Mouse (Mus musculus) liver, embryonic 13.5 days (tissue): Measurements from ENCODE around the gene Cggbp1. TPM values are rescaled to one million over a fixed set of nuclear protein-coding genes. Genes with fewer than 3 reads are reported as not detected.

ENCODE experiments used
- ATAC-seq: fragments of 200-750 bp; cut with Nextera tagmentation; 2 replicates; pipeline ENCODE4 v1.8.0; 2017; ENCODE audit warnings: low read depth, mild to moderate bottlenecking, moderate number of reproducible peaks, moderate library complexity
- DNase-seq: peaks from one replicate; pipeline ENCODE4 v3.0.0; 2022
- H3K27ac ChIP-seq: fragments of 300-500 bp; sonication (generic); 2 replicates; pipeline ENCODE4 v1.5.1; 2015; ENCODE audit warnings: moderate library complexity, mild to moderate bottlenecking, inconsistent platforms
- H3K27me3 ChIP-seq: fragments of 300-500 bp; sonication (generic); 2 replicates; pipeline ENCODE4 v1.6.1; 2015; ENCODE audit warnings: mild to moderate bottlenecking, inconsistent platforms
- H3K36me3 ChIP-seq: fragments of 300-500 bp; sonication (generic); 2 replicates; pipeline ENCODE4 v1.6.1; 2015; ENCODE audit warnings: mild to moderate bottlenecking, inconsistent platforms
- H3K4me1 ChIP-seq: fragments of 300-500 bp; sonication (generic); replicated peaks from 2 replicates; pipeline ENCODE4 v1.6.1; 2015; ENCODE audit warnings: inconsistent platforms
- H3K4me2 ChIP-seq: fragments of 300-500 bp; sonication (generic); 2 replicates; pipeline ENCODE4 v1.6.1; 2015; ENCODE audit warnings: inconsistent platforms, mild to moderate bottlenecking, moderate library complexity
- H3K4me3 ChIP-seq: fragments of 300-500 bp; sonication (generic); replicated peaks from 2 replicates; pipeline ENCODE4 v1.5.1; 2015; ENCODE audit warnings: mild to moderate bottlenecking, inconsistent platforms
- H3K9ac ChIP-seq: fragments of 300-500 bp; sonication (generic); 2 replicates; pipeline ENCODE4 v1.6.1; 2015; ENCODE audit warnings: mild to moderate bottlenecking, inconsistent platforms
- H3K9me3 ChIP-seq: fragments of 300-500 bp; sonication (generic); replicated peaks from 2 replicates; pipeline ENCODE4 v1.6.1; 2016; ENCODE audit warnings: inconsistent platforms
- WGBS: fragments of 180-500 bp; shearing (Covaris S2); methylation state at CpG from one replicate; pipeline ENCODE4 v1.1.7; 2015; ENCODE audit not compliant: insufficient replicate concordance; 5-methylcytosine and 5-hydroxymethylcytosine counted together
- polyA plus RNA-seq: library from polyadenylated mRNA; unstranded; fragments of >200 nt; fragmentation: Nextera tagmentation; extraction: Ambion mirVana; gene quantifications from 2 replicates; pipeline ENCODE4 v1.2.1, GENCODE M21; 2015

The Cggbp1 gene
- polyA plus RNA-seq, 1 experiment from 2014 or later = 23.2 TPM

DNA sequence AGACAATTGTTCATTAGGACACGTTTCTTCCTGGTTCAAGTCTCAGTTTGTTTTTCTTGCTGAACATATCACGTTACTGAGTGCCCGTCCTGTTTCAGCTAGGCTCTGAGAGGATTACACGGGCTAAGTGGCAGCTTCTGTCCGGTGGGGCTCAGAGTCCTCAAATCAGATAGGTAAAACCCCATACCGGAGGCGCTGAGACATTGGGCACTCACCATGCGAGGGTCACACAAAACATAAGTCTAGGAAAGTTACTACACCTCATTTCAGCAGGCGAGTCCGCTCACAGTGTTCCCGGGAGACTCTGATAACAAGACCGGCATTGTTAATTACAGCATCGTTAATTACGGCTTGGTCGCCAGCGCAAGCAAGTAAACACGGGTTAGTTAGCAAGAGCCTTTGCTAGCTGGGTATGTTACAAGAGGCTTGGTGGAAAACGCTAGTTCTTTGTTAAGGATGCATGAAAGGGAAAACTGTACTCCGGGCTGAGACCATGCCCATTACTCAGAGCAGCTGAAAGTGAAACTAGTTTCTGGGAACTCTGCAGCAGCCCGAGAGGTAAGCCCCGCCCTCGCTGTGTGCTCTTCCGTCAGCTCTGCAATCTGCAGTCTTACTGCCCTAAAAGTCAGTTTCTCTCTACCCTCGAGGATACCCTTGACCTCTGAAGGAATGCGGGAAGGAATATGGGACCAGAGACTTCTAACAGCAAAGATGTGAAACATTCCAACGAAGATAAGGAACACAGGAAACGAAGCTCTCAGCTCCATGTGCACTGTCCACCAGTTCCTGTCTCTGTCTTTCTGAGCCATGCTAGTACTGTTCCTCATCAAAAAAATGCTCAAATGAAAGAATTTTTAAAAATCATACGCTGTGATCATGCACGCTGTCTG, 21.9 kb downstream of the Cggbp1 start:
- Histone ChIP-seq H3K9me3 (no peaks in the 10 kb centered on the region), H3K27ac (peak overlapping the region; percentile 93), H3K4me2 (peak overlapping the region; percentile 69), H3K36me3 (no peaks in the 10 kb centered on the region), H3K4me3 (peak overlapping the region; percentile 76), H3K27me3 (no peaks in the 10 kb centered on the region), H3K9ac (peak overlapping the region; percentile 81), H3K4me1 (peaks cover 14% of the 10 kb centered on the region)
- WGBS = under 1% methylated on average over 29 of the region's 29 CpGs
- peak; percentile 67 for DNase-seq
- peak; percentile 97 for ATAC-seq

DNA sequence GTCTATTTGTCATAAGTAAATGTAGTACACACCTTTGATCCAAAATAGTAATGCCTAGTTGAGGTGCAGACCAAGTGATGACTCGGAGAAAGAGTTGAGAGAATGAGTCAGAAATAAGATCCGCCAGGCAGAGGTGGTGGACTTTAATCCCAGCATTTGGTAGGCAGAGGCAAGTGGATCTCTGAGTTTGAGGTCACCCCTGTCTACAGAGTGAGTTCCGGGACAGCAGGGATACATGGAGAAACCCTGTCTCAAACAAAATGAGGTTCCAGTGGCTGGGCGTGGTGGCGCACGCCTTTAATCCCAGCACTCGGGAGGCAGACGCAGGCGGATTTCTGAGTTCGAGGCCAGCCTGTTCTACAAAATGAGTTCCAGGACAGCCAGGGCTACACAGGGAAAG, 23.6 kb downstream of the Cggbp1 start:
- Histone ChIP-seq H3K36me3 (no peaks in the 10 kb centered on the region), H3K27me3 (no peaks in the 10 kb centered on the region), H3K27ac (no peak overlapping the region), H3K4me3 (no peak overlapping the region), H3K9me3 (no peaks in the 10 kb centered on the region), H3K4me1 (peaks cover 10% of the 10 kb centered on the region), H3K9ac (no peak overlapping the region), H3K4me2 (no peak overlapping the region)
- DNase-seq (no peak), ATAC-seq (no peak)
- 88% methylated on average over 10 of the region's 10 CpGs for WGBS

DNA sequence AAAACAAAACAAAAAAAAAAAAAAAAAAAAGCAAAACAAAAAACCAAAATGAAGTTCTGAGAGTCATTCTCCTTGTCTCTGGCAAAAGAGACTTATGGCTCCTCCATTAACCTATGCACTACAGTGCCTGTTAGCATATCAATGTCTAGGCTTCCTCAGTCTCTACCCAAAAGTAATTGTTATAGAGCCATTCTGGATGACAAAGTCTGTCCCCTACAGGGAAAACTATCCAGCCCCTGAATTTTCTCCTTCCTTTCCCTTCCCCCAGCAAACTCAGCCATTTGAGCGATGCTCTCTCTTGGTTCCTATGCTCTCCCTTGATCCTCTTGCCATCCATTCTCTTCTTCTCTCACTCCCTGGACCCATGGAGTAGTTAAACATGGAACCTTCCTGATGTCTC, 24.0 kb downstream of the Cggbp1 start:
- Histone ChIP-seq H3K27me3 (no peaks in the 10 kb centered on the region), H3K27ac (no peak overlapping the region), H3K9ac (no peak overlapping the region), H3K36me3 (no peaks in the 10 kb centered on the region), H3K4me3 (no peak overlapping the region), H3K4me2 (no peak overlapping the region), H3K4me1 (peaks cover 10% of the 10 kb centered on the region), H3K9me3 (no peaks in the 10 kb centered on the region)
- DNase-seq (no peak), ATAC-seq (no peak)
- 88% methylated on average over 1 of the region's 1 CpGs for WGBS

DNA sequence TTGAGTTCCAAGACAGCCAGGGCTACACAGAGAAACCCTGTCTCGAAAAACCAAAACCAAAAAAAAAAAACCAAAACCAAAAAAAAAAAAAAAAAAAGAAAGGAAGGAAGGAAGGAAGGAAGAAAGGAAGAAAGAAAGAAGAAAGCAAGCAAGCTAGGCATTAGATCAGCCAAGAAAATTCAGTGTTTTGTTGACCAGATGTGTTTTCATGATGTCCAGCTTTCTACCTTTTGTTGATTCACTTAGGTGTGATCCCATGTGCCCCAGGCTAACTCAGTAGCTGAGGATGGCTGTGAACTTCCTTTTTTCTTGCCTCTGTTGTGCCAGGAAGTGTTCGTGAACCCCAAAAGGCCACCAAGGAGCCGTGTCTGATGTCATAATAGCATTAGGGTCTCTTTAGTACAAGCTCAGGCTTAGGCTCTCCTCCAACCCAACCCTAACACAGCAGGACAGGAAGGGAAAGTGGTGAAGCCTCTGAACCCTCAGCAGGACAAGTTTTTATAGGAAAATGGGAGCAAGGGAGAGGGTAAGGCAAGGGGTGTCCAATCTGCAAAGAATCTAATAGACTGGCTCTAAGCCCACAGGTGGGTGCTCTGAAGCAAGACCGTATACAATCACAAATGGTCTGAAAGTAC, 25.0 kb downstream of the Cggbp1 start:
- no peak for ATAC-seq
- H3K4me3 ChIP-seq = no peak overlapping the region
- H3K9ac ChIP-seq = no peak overlapping the region
- no peak overlapping the region for H3K4me2 ChIP-seq
- peaks cover 9% of the 10 kb centered on the region for H3K4me1 ChIP-seq
- H3K36me3 ChIP-seq = no peaks in the 10 kb centered on the region
- DNase-seq = no peak
- H3K27me3 ChIP-seq = no peaks in the 10 kb centered on the region
- H3K27ac ChIP-seq = no peak overlapping the region
- no peaks in the 10 kb centered on the region for H3K9me3 ChIP-seq
- 50% methylated on average over 4 of the region's 4 CpGs for WGBS

DNA sequence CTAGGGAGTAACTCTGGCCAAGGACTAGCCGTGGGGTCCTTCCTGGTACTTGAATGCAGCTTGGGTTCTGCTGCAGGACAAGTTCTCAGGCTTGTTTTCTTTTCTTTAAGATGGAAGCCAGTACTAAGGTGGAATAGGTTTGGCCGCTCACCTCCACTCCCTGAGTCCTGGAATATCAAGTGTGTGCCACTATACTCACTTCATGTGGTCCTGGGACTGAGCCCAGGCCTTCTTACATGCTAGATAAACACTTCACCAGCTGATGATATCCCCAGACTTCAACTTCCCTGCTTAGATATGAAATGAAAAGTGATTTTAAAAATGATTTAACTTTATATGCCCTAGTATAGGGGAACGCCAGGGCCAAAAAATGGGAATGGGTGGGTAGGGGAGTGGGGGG, 25.5 kb downstream of the Cggbp1 start:
- peaks cover 4% of the 10 kb centered on the region for H3K4me1 ChIP-seq
- no peak overlapping the region for H3K4me3 ChIP-seq
- no peak for ATAC-seq
- no peak overlapping the region for H3K27ac ChIP-seq
- no peaks in the 10 kb centered on the region for H3K27me3 ChIP-seq
- no peaks in the 10 kb centered on the region for H3K36me3 ChIP-seq
- H3K4me2 ChIP-seq = no peak overlapping the region
- H3K9ac ChIP-seq = no peak overlapping the region
- no peaks in the 10 kb centered on the region for H3K9me3 ChIP-seq
- 73% methylated on average over 3 of the region's 3 CpGs for WGBS
- DNase-seq = no peak

DNA sequence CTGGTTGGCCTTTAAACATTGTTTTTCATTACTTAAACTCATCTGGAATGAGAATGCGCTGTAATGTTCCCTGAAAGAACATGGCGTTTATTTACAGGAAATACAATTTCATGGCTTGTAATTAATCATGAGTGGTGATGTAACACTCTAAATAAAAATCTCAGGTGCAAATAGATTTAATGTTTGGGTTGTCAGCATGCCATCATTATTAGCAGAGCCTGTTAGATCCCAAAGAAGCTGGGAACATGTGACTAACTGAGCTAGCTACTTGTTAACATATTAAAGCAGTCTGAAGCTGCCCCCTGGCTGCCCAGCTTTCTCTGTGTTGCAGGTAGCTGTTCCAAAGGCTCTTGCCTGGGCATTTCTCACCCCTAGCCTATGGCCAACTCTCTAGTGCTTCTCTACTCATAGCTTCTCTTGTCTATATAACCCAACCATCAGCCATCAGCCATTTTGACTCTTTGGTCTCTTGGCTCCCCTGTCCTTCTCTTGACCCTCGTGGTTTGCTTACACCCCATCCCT, 26.9 kb downstream of the Cggbp1 start:
- DNase-seq (no peak), ATAC-seq (no peak)
- H3K4me2 ChIP-seq = no peak overlapping the region
- H3K36me3 ChIP-seq = no peaks in the 10 kb centered on the region
- no peak overlapping the region for H3K9ac ChIP-seq
- H3K27me3 ChIP-seq = no peaks in the 10 kb centered on the region
- H3K9me3 ChIP-seq = no peaks in the 10 kb centered on the region
- peaks cover 3% of the 10 kb centered on the region; the same call in 1 of the 2 replicates for H3K4me1 ChIP-seq
- H3K27ac ChIP-seq = no peak overlapping the region
- 70% methylated on average over 3 of the region's 3 CpGs for WGBS
- no peak overlapping the region for H3K4me3 ChIP-seq

DNA sequence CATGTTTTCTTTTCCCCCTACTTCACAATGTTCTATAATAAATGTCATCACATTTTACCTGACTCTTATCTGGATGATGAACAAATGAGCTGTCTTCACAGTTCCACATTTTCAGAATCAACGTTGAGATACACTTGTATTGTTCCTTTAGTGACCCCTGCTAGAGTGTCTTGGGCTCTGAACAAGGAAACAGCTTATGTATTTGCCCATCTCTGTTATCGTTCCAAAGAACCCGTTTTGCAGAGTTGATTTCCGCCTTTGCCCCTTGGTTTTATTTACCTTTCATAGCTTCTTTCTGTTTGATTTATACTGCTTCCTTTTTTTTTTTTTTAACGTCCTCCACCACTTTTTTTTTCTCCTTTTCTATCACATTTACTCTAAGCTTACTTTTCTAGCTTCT, 27.9 kb downstream of the Cggbp1 start:
- Histone ChIP-seq H3K4me1 (peaks cover 5% of the 10 kb centered on the region; the same call in 1 of the 2 replicates), H3K27me3 (no peaks in the 10 kb centered on the region), H3K36me3 (no peaks in the 10 kb centered on the region), H3K9ac (no peak overlapping the region), H3K4me3 (no peak overlapping the region), H3K9me3 (no peaks in the 10 kb centered on the region), H3K27ac (no peak overlapping the region), H3K4me2 (no peak overlapping the region)
- ATAC-seq (no peak), DNase-seq (no peak)
- WGBS = 49% methylated on average over 5 of the region's 5 CpGs

DNA sequence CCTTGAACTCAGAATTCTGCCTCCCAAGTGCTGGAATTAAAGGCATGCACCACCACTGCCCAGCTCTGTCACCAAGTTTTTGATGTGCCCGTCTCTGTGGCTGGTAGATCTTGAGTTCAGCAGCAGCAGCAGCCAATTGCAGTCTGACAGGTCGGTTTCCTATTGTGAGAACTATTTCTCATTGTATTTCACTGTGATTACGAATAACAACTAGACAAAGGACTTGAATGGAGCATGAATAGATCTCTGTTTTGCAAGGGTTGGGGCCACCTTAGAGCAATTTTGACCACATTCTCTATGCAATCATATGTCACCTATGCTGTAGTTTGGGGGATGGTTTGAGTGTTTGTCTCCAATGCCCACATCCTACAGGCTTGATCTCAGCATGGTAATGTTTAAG, 29.2 kb downstream of the Cggbp1 start:
- Histone ChIP-seq H3K36me3 (no peaks in the 10 kb centered on the region), H3K4me3 (no peak overlapping the region), H3K9ac (no peak overlapping the region), H3K4me2 (no peak overlapping the region), H3K4me1 (peaks cover 5% of the 10 kb centered on the region; the same call in 1 of the 2 replicates), H3K27ac (no peak overlapping the region), H3K27me3 (no peaks in the 10 kb centered on the region), H3K9me3 (no peaks in the 10 kb centered on the region)
- ATAC-seq (no peak), DNase-seq (no peak)
- WGBS = 65% methylated on average over 3 of the region's 3 CpGs

DNA sequence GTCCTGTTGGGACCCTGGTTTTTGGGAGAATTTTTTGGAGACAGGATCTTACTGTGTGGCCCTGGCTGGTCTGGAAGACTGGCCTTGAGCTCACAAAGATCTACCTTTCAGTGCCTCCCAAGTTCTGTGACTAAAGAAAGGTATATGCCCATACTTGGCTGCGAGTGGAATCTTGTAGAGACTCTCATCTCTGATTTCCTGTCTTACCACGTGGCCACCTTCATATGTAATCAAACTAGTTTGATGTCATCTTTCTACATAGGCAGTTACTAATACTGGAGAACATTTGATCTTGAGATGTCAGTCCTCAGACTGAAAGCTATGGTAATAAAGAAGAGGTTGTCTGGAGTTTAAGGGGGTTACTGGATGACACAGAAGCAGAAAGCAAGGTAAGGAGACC, 29.6 kb downstream of the Cggbp1 start:
- Histone ChIP-seq H3K36me3 (no peaks in the 10 kb centered on the region), H3K4me1 (peaks cover 5% of the 10 kb centered on the region; the same call in 1 of the 2 replicates), H3K4me2 (no peak overlapping the region), H3K9ac (no peak overlapping the region), H3K27me3 (no peaks in the 10 kb centered on the region), H3K4me3 (no peak overlapping the region), H3K27ac (no peak overlapping the region), H3K9me3 (no peaks in the 10 kb centered on the region)
- DNase-seq (no peak), ATAC-seq (no peak)
- 38% methylated on average over 2 of the region's 2 CpGs for WGBS

DNA sequence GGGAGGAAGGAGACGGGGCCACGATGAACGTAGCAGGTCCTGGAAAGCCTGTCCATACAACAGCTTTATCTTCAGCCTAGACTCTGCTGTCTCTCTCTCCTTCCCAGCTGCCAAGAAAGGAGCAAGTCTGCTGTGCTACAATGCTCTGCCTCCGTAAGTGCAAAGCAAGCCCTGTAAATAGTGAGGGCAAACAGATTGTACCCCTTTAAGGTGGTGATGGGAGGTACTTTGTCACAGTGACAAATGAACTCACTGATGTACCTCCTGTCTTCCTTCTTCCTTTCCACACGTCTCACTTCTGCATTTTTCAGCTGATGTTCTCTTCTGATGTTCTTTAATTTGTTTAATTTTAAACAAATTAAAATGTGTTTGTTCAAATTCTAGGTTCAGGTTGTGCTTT, 32.1 kb downstream of the Cggbp1 start:
- no peak for ATAC-seq
- H3K36me3 ChIP-seq = no peaks in the 10 kb centered on the region
- 43% methylated on average over 5 of the region's 5 CpGs for WGBS
- H3K9me3 ChIP-seq = 0 out of 2 replicates have a peak, but pooled peaks cover 3% of the 10 kb centered on the region
- no peak overlapping the region for H3K9ac ChIP-seq
- no peak overlapping the region for H3K4me2 ChIP-seq
- H3K4me1 ChIP-seq = peaks cover 5% of the 10 kb centered on the region; the same call in 1 of the 2 replicates
- DNase-seq = no peak
- H3K4me3 ChIP-seq = no peak overlapping the region
- H3K27me3 ChIP-seq = no peaks in the 10 kb centered on the region
- H3K27ac ChIP-seq = no peak overlapping the region

DNA sequence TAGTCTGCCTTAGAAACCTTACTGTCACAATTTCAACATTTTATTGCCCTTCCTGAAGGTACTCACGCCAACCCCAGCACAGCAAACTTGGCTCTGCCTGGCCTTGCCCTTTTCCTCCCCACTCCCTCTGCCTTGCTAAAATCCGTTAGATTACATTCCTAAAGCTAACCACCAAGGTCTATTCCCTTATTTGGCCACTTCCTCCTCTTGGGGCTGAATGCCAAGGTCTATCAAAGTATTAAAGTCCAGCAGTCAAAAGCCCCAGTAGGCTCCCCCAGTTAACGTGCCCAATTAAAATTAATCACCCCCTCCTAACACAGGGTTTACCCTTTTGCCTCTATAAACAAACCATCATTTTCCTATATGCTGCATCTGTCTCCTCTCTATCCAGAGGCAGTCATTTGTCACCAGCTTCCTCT, 32.6 kb downstream of the Cggbp1 start:
- no peaks in the 10 kb centered on the region for H3K27me3 ChIP-seq
- H3K4me3 ChIP-seq = no peak overlapping the region
- no peaks in the 10 kb centered on the region for H3K36me3 ChIP-seq
- no peak overlapping the region for H3K4me2 ChIP-seq
- 9% methylated on average over 3 of the region's 3 CpGs for WGBS
- H3K27ac ChIP-seq = no peak overlapping the region
- H3K9ac ChIP-seq = no peak overlapping the region
- DNase-seq (no peak), ATAC-seq (no peak)
- 0 out of 2 replicates have a peak, but pooled peaks cover 4% of the 10 kb centered on the region for H3K9me3 ChIP-seq
- peaks cover 5% of the 10 kb centered on the region; the same call in 1 of the 2 replicates for H3K4me1 ChIP-seq
